Mouse (Mus musculus) midbrain, postnatal 0 days (tissue): ENCODE data around the gene 2310030G06Rik. TPM values are rescaled to one million over a fixed set of nuclear protein-coding genes. Genes with fewer than 3 reads are reported as not detected.

Source experiments
- ATAC-seq: fragments of 200-750 bp; cut with Nextera tagmentation; 2 replicates; pipeline ENCODE4 v1.8.0; 2017; ENCODE audit warnings: moderate number of reproducible peaks, mild to moderate bottlenecking, moderate TSS enrichment, moderate library complexity; ENCODE audit not compliant: low FRiP score
- DNase-seq: peaks from one replicate; pipeline ENCODE4 v3.0.0-alpha.2; 2015; ENCODE audit warnings: low spot score
- H3K27ac ChIP-seq: fragments of 300-500 bp; sonication (generic); 2 replicates; pipeline ENCODE4 v1.5.1; 2014; ENCODE audit warnings: low read depth, mild to moderate bottlenecking, low read length, mixed read lengths
- H3K27me3 ChIP-seq: fragments of 300-500 bp; sonication (generic); 2 replicates; pipeline ENCODE4 v1.6.1; 2014; ENCODE audit warnings: low read length, control low read depth, mixed read lengths; ENCODE audit not compliant: insufficient read depth
- H3K36me3 ChIP-seq: fragments of 300-500 bp; sonication (generic); 2 replicates; pipeline ENCODE4 v1.6.1; 2014; ENCODE audit warnings: low read length, control low read depth, mixed read lengths; ENCODE audit not compliant: insufficient read depth
- H3K4me1 ChIP-seq: fragments of 300-500 bp; sonication (generic); 2 replicates; pipeline ENCODE4 v1.6.1; 2014; ENCODE audit warnings: mild to moderate bottlenecking, control low read depth, antibody characterized with exemption, low read length, mixed read lengths; ENCODE audit not compliant: insufficient read depth
- H3K4me2 ChIP-seq: fragments of 300-500 bp; sonication (generic); 2 replicates; pipeline ENCODE4 v1.6.1; 2014; ENCODE audit warnings: low read depth, mild to moderate bottlenecking, low read length, mixed read lengths; ENCODE audit not compliant: poor library complexity, severe bottlenecking
- H3K4me3 ChIP-seq: fragments of 300-500 bp; sonication (generic); 2 replicates; pipeline ENCODE4 v1.5.1; 2014; ENCODE audit warnings: low read depth, mild to moderate bottlenecking, low read length, moderate library complexity
- H3K9ac ChIP-seq: fragments of 300-500 bp; sonication (generic); replicated peaks from 2 replicates; pipeline ENCODE4 v1.6.1; 2014; ENCODE audit warnings: mild to moderate bottlenecking, low read length, moderate library complexity, mixed read lengths; ENCODE audit not compliant: poor library complexity, severe bottlenecking
- H3K9me3 ChIP-seq: fragments of 300-500 bp; sonication (generic); 2 replicates; pipeline ENCODE4 v1.6.1; 2016; ENCODE audit warnings: low read length, control low read depth
- CTCF ChIP-seq: IDR thresholded peaks from 2 replicates; pipeline ENCODE4 v1.5.1; 2016; ENCODE audit warnings: antibody characterized with exemption, mild to moderate bottlenecking
- WGBS: fragments of 180-500 bp; shearing (Covaris S2); extraction: QIAGEN DNeasy Blood & Tissue Kit; methylation state at CpG from one replicate; pipeline ENCODE4 v1.1.7; 2014; 5-methylcytosine and 5-hydroxymethylcytosine counted together
- polyA plus RNA-seq: library from polyadenylated mRNA; unstranded; fragments of >200 nt; fragmentation: Nextera tagmentation; extraction: Ambion mirVana; gene quantifications from 2 replicates; pipeline ENCODE4 v1.2.1, GENCODE M21; 2015
- total RNA-seq: library from RNA; depleted of rRNA; stranded (reverse); fragments of >200 nt; gene quantifications from 2 replicates; pipeline ENCODE4 v1.2.3, GENCODE M21; 2014

Gene 2310030G06Rik
- total and polyA plus RNA-seq, 2 experiments from 2014 or later: 1.5 to 2.9 TPM

DNA sequence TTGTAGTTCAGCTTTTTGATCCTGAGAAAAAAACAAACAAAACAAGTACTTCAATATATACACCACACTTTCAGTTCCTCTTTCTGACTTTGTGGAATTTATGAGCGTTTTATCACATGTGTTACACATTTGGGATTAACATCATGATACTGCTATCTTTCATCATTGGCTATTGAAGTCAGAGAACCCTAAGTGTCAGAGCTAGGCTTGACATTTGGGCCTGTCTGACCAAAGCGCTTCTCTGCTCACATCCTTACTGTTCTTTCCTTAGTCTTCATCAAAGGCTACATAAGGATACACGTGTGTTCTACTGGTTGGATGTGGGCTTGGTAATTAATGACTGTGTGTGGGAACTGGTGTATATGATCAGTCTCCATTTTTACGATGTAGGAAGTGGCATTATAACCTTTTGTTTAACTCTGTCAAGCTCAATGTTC, 27.7 kb upstream of the 2310030G06Rik start:
- 79% methylated on average over 4 of the region's 4 CpGs for WGBS
- Histone ChIP-seq H3K4me1 (peaks cover 7% of the 10 kb centered on the region; the same call in 1 of the 2 replicates), H3K27me3 (no peaks in the 10 kb centered on the region), H3K9me3 (no peaks in the 10 kb centered on the region), H3K4me2 (peak overlapping the region; percentile 66), H3K36me3 (peaks cover 3% of the 10 kb centered on the region), H3K9ac (no peak overlapping the region), H3K4me3 (no peak overlapping the region), H3K27ac (peak overlapping the region; percentile 93; the same call in 1 of the 2 replicates)
- no peak for TF ChIP-seq CTCF
- no peak for DNase-seq
- no peak for ATAC-seq

DNA sequence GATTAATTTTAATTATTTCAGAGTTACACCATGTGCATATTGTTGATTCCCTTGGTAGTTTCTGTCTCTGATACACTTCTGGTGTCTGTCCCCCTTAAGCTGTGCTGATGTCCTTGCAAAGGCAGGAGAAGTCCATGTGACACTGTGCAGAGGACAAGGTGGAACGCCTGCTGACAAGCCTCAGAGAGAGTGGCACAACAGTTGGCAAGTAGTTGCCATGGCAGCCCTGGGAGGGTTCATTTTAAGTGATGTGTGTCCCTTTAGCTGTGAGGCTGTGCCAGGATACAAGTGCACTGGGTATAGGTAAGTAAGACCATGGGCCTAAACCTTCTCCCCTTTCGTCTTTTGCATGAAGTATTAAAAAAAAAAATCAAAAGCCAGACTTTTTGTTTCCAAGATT, 23.7 kb upstream of the 2310030G06Rik start:
- Histone ChIP-seq H3K4me3 (no peak overlapping the region), H3K9ac (no peak overlapping the region), H3K27me3 (no peaks in the 10 kb centered on the region), H3K4me2 (no peak overlapping the region), H3K4me1 (peaks cover 2% of the 10 kb centered on the region; the same call in 1 of the 2 replicates), H3K9me3 (no peaks in the 10 kb centered on the region), H3K27ac (no peak overlapping the region), H3K36me3 (no peaks in the 10 kb centered on the region; the same call in 1 of the 2 replicates)
- ATAC-seq (no peak), DNase-seq (no peak)
- TF ChIP-seq CTCF: no peak
- 79% methylated on average over 2 of the region's 2 CpGs for WGBS

DNA sequence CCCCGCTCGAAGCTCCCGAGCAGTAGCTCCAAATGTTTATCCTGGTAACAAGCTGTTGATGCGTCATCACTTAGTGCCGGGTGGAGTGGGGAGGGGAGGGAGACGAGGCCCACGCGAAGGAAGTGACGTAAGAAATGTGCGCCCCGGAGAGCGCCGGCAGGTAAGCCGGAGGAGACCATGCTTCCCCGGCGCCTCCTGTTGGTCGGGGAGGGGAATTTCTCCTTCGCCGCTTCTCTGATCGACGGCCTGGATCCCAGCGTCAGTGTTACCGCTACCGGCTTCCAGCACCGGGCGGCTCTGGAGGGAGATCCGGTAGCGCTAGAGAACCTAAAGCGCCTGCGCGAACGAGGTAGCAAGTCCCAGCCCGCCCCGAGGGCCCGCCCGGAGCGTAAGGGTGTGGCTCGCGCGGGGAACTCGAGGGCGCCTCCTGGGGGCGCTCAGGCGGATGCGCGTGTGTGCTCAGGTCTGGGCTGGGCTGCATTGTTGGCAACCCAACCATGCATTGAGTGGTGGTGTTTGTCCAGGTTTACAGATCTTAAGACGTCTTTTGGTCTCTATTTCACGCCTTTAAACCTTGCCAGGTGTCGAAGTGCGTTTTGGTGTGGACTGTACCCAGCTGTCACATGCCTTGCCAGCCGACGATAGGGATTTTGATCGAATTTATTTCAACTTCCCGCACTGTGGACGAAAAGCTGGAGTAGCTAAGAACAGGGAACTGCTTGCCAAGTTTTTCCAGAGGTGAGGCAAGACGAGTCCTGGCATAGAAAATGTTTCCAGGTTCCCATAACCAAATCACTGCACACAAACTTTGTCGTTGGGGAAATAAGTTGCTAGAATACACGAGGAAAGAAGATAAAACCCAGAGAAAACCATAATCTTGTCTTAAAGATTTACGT, 22.0 kb upstream of the 2310030G06Rik start, which contains the start of gene Fdxacb1:
TSS of gene Fdxacb1 (plus strand) at position 130 of the 896 bp plus-strand sequence.
- 4% methylated on average over 58 of the region's 59 CpGs for WGBS
- ATAC-seq (peak; percentile 94), DNase-seq (peak; percentile 98)
- peak; percentile 78 for TF ChIP-seq CTCF
- no peaks in the 10 kb centered on the region for H3K9me3 ChIP-seq
- H3K27me3 ChIP-seq: no peaks in the 10 kb centered on the region
- no peaks in the 10 kb centered on the region for H3K4me1 ChIP-seq
- peak within 1 kb of the TSS; percentile 60 for H3K9ac ChIP-seq
- peak within 1 kb of the TSS; percentile 83 for H3K4me2 ChIP-seq
- peak within 1 kb of the TSS; percentile 81 for H3K27ac ChIP-seq
- H3K4me3 ChIP-seq: peak within 1 kb of the TSS; percentile 55
- no peaks in the 10 kb centered on the region; the same call in 1 of the 2 replicates for H3K36me3 ChIP-seq

DNA sequence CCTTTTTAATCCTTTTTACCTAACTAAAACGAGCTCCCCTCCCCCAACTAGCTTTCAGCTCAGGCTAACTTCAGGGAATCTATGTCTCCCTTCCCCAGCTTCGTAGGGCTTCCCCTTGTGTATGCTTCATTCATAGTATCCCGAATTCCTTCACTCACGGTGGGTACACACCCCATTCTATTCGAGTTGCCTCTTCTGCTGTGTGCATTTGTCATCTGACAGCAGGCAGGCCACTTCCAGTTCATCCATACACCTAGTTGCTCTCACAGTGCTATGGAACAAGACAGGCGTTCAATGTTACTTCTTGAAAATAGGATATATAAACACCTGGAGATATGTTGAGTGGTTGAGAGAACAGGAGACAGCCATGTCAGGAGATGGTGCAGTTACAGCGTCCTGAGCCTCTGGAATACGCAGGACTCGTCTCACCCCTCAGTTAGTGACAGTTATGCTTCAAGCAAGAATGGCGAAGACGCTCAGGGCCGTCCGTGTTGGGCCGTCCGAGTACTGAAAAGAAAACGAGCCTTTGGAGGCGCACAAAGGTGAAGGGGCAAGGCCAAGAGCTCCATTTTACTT, 21.3 kb upstream of the 2310030G06Rik start:
- Histone ChIP-seq H3K36me3 (no peaks in the 10 kb centered on the region; the same call in 1 of the 2 replicates), H3K4me2 (peak overlapping the region; percentile 83), H3K27ac (peak overlapping the region; percentile 81), H3K27me3 (no peaks in the 10 kb centered on the region), H3K4me3 (peak overlapping the region; percentile 55), H3K9ac (peak overlapping the region; percentile 60), H3K4me1 (no peaks in the 10 kb centered on the region), H3K9me3 (no peaks in the 10 kb centered on the region)
- DNase-seq (no peak), ATAC-seq (peak; percentile 61)
- WGBS: 5% methylated on average over 17 of the region's 17 CpGs
- no peak for TF ChIP-seq CTCF

DNA sequence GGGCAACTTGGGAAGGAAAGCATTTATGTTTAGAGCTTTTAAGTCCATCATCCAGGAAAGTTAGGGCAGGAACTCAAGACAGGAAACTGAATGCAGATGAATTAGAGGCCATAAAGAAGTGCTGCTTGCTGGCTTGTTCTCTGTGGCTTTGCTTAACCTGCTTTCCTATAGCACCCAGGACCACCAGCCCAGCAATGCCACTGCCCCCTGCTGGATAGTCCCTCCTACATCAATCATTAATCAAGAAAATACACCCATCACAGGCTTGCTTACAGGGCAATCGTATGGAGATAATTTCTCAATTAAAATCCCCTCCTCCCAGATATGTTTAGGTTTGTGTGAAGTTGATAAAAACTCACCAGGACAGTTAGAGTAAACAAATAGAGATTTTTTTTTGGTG, 17.0 kb upstream of the 2310030G06Rik start:
- H3K4me1 ChIP-seq: no peaks in the 10 kb centered on the region
- DNase-seq: peak; percentile 41
- no peaks in the 10 kb centered on the region for H3K9me3 ChIP-seq
- no peak overlapping the region for H3K9ac ChIP-seq
- no peak overlapping the region for H3K4me3 ChIP-seq
- 59% methylated on average over 1 of the region's 1 CpGs for WGBS
- no peaks in the 10 kb centered on the region for H3K27me3 ChIP-seq
- no peaks in the 10 kb centered on the region; the same call in 1 of the 2 replicates for H3K36me3 ChIP-seq
- H3K27ac ChIP-seq: no peak overlapping the region
- no peak for ATAC-seq
- TF ChIP-seq CTCF: peak; percentile 69
- no peak overlapping the region for H3K4me2 ChIP-seq
